Mouse (Mus musculus) intestine, embryonic 14.5 days (tissue): ENCODE data around the gene Crocc. TPM values are rescaled to one million over a fixed set of nuclear protein-coding genes. Genes with fewer than 3 reads are reported as not detected.

Source experiments
- ATAC-seq: fragments of 200-750 bp; cut with Nextera tagmentation; replicated peaks from 2 replicates; pipeline ENCODE4 v1.8.0; 2017; ENCODE audit warnings: low read depth, moderate number of reproducible peaks, moderate TSS enrichment, moderate library complexity; ENCODE audit not compliant: low FRiP score, low TSS enrichment
- DNase-seq: peaks from one replicate; pipeline ENCODE4 v3.0.0-alpha.2; 2018; ENCODE audit warnings: low spot score
- H3K27ac ChIP-seq: fragments of 300-500 bp; sonication (generic); 2 replicates; pipeline ENCODE4 v1.5.1; 2014; ENCODE audit warnings: low read depth, mild to moderate bottlenecking, control low read depth
- H3K27me3 ChIP-seq: fragments of 300-500 bp; sonication (generic); replicated peaks from 2 replicates; pipeline ENCODE4 v1.6.1; 2014; ENCODE audit warnings: low read length, control low read depth; ENCODE audit not compliant: control insufficient read depth, insufficient read depth
- H3K36me3 ChIP-seq: fragments of 300-500 bp; sonication (generic); 2 replicates; pipeline ENCODE4 v1.6.1; 2014; ENCODE audit warnings: low read length, control low read depth; ENCODE audit not compliant: control insufficient read depth, insufficient read depth
- H3K4me1 ChIP-seq: fragments of 300-500 bp; sonication (generic); replicated peaks from 2 replicates; pipeline ENCODE4 v1.6.1; 2014; ENCODE audit warnings: low read length, control low read depth, mixed read lengths; ENCODE audit not compliant: control insufficient read depth, insufficient read depth
- H3K4me2 ChIP-seq: fragments of 300-500 bp; sonication (generic); 2 replicates; pipeline ENCODE4 v1.6.1; 2014; ENCODE audit warnings: low read length
- H3K4me3 ChIP-seq: fragments of 300-500 bp; sonication (generic); 2 replicates; pipeline ENCODE4 v1.5.1; 2014; ENCODE audit warnings: low read depth, low read length, control low read depth, mixed read lengths
- H3K9ac ChIP-seq: fragments of 300-500 bp; sonication (generic); 2 replicates; pipeline ENCODE4 v1.6.1; 2014; ENCODE audit warnings: mild to moderate bottlenecking, low read length
- H3K9me3 ChIP-seq: fragments of 300-500 bp; sonication (generic); 2 replicates; pipeline ENCODE4 v1.6.1; 2016; ENCODE audit warnings: low read length, control low read depth; ENCODE audit not compliant: control insufficient read depth
- WGBS: fragments of 180-500 bp; shearing (Covaris S2); extraction: QIAGEN DNeasy Blood & Tissue Kit; methylation state at CpG from one replicate; pipeline ENCODE4 v1.1.7; 2014; 5-methylcytosine and 5-hydroxymethylcytosine counted together
- polyA plus RNA-seq: library from polyadenylated mRNA; unstranded; fragments of >200 nt; fragmentation: Nextera tagmentation; extraction: Ambion mirVana; gene quantifications from 2 replicates; pipeline ENCODE4 v1.2.1, GENCODE M21; 2014

The Crocc gene
- polyA plus RNA-seq, 1 experiment from 2014 or later = 6.6 TPM

DNA sequence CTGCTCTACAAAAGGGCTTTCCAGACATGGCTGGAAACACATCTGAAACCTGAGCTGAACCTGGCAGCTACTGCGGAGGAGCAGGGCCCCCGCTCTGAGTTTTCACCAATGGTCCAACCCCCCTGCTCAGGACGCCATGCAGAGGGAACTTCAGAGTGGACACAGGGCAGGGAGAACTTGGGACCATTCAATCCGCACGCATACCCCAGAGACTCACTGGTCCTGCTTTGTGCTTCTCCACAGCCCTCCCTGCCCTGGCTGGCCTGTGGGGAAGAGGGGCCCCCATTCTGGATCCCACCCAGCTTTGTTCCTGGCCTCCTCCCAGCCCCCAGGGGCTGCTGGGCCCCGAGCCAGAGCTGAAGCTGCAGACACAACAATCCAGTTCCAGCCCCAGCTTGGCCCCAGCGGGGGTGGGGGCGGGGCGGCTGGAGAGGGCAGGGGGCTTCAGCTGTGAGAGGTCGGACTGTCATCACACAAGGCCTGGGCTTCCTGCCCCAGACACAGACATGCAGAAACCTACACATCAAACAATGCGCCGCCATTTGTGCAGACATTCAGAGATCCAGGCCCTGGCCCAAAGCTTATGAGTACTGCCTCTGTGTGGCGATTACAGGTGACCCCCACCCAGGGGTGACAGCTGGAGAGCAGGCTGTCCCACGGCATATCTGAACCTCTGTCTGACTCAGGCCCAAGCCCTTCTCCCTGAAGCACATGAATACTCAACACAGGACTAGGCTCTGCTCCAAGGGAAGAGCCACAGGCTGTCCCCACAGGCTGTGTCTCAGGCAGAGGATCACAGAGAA is 39.3 kb downstream of the Crocc start:
- 18% methylated on average over 14 of the region's 14 CpGs for WGBS
- peak; percentile 92 for DNase-seq
- Histone ChIP-seq H3K9ac (peak overlapping the region; percentile 32; the same call in 1 of the 2 replicates), H3K9me3 (no peaks in the 10 kb centered on the region), H3K27me3 (no peaks in the 10 kb centered on the region), H3K36me3 (peaks cover 17% of the 10 kb centered on the region), H3K4me1 (peaks cover 26% of the 10 kb centered on the region), H3K4me3 (no peak overlapping the region), H3K27ac (peak overlapping the region; percentile 92), H3K4me2 (peak overlapping the region; percentile 36)
- peak; percentile 69 for ATAC-seq

DNA sequence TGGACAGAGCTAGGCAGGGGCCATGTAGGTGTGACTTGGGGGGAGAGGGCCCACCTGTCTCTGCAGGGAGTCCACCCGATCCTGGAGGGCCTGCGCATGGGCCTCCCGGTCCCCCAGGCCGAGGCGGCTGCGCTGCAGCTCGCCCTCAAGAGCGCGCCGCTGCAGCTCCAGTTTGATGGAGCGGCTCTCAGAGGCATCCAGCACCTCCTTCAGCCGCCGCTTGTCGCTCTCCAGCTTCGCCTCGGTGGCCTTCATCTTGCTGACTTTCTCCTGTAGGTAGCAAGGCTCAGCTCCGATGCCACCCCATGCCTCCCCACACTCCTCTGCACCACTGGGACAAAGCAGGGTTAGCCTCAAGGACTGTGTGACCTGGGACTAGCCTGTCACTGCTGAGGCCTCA is 40.1 kb downstream of the Crocc start:
- Histone ChIP-seq H3K9me3 (no peaks in the 10 kb centered on the region), H3K4me2 (peak overlapping the region; percentile 36), H3K4me1 (peaks cover 26% of the 10 kb centered on the region), H3K4me3 (no peak overlapping the region), H3K27ac (peak overlapping the region; percentile 92), H3K27me3 (no peaks in the 10 kb centered on the region), H3K9ac (0 out of 2 replicates have a peak overlapping the region, but pooled peaks have one; percentile 1), H3K36me3 (peaks cover 25% of the 10 kb centered on the region)
- no peak for DNase-seq
- WGBS = 72% methylated on average over 17 of the region's 17 CpGs
- no peak for ATAC-seq

DNA sequence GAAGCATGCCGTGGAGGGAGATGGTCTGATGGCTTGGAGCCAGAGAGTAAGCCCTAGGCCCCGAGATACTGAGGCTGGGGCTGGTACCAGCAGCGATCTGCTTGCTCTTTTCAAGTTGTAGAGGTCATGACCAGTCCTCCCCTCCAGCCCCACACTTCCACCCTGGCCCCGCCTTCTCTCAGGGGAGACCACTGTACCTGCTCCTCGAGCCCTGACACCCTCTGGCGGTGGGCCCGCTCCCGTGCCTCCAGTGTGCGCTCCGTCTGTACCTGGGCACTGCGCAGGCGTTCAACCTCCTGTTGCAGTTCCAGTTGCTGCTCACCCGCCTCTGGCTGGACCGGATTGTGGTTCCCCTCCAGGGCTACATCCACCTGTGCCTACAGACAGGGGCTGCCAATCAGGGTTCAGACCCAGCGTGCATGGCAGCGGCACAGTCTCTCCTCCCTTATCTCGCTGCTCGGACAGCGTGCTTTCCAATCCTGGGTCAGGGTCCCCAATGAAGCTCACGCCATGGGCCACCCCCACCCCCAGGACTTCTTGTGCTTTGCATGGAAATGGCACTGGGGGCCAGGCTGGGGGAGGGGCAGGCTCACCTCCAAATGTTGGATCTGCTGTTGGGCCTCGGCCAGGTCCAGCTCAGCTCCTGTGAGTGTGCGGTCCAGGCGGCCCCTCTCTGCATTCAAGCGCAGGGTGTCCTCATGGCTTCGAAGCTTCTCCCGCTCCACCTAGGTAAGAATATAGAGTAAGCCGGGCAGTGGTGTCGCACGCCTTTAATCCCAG is 42.5 kb downstream of the Crocc start:
- WGBS = 80% methylated on average over 29 of the region's 29 CpGs
- no peak overlapping the region for H3K9ac ChIP-seq
- no peak overlapping the region for H3K27ac ChIP-seq
- no peak for DNase-seq
- H3K4me3 ChIP-seq = no peak overlapping the region
- peaks cover 26% of the 10 kb centered on the region for H3K4me1 ChIP-seq
- H3K27me3 ChIP-seq = no peaks in the 10 kb centered on the region
- no peaks in the 10 kb centered on the region for H3K9me3 ChIP-seq
- peaks cover 45% of the 10 kb centered on the region for H3K36me3 ChIP-seq
- no peak for ATAC-seq
- H3K4me2 ChIP-seq = no peak overlapping the region

DNA sequence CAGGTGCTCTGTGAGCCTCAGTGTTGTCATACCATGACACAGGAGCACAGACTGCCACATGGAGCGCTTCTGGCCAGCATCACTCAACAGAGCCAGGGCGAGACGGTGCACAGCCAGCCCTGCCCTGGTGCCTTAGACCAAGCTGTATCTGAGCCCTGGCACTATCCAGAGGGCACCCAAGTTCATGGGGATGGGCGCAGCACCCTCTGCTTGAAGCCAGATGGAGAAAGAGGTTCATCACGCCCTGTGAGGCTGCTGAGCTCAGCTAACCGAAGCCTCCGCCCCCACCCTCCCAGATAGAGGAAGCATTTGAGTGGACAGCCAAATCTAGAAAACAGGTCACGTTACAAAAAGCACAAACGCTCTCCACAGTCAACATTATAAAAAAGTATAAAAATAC is 44.0 kb downstream of the Crocc start:
- Histone ChIP-seq H3K4me2 (no peak overlapping the region), H3K4me3 (no peak overlapping the region), H3K36me3 (peaks cover 46% of the 10 kb centered on the region), H3K27me3 (no peaks in the 10 kb centered on the region), H3K27ac (no peak overlapping the region), H3K9ac (no peak overlapping the region), H3K4me1 (peaks cover 24% of the 10 kb centered on the region), H3K9me3 (no peaks in the 10 kb centered on the region)
- no peak for DNase-seq
- no peak for ATAC-seq
- 75% methylated on average over 9 of the region's 9 CpGs for WGBS

DNA sequence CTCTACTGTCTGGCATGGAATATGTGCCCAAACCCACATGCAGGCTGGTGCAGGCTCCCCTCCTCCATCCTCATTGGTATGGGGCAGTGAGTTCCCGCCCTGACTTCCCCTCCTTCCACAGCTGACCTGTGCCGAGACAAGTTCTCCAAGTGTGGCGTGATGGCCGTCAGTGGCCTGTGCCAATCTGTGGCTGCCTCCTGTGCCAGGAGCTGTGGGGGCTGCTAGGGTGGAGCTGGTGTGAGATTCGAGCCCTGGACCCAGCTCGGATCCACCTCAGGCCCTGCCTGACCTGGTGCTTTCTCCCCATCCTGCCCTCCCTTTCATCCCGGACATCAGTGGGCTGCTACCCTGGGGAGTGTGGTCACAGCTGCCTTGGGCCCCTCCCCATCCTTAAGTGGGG is 45.0 kb downstream of the Crocc start:
- no peak for ATAC-seq

DNA sequence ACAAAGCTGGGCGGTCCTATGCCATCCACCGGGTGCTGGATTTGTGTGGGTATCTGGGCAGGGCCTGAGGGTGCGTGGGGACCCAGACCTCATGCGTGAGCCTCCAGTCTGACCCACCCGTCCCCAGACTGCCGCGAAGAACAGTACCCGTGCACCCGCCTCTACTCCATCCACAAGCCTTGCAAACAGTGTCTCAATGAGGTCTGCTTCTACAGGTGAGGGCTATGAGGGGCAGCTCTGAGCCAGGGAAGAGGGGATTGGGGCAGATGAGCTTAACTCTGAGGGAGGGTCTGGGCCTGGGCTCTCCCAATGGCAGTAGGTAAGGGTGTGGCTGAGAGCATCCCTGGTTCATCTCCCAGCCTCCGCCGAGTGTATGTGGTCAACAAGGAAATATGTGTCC is 45.5 kb downstream of the Crocc start:
- WGBS = 92% methylated on average over 11 of the region's 11 CpGs
- H3K9me3 ChIP-seq = no peaks in the 10 kb centered on the region
- ATAC-seq = no peak
- no peak overlapping the region for H3K9ac ChIP-seq
- no peak overlapping the region for H3K27ac ChIP-seq
- DNase-seq = no peak
- no peak overlapping the region for H3K4me2 ChIP-seq
- H3K4me3 ChIP-seq = no peak overlapping the region
- H3K4me1 ChIP-seq = peaks cover 15% of the 10 kb centered on the region
- peaks cover 46% of the 10 kb centered on the region for H3K36me3 ChIP-seq
- no peaks in the 10 kb centered on the region for H3K27me3 ChIP-seq

More for the DNA sequence above, 45.0 kb downstream of the Crocc start:
- Histone ChIP-seq H3K4me2 (no peak overlapping the region), H3K9me3 (no peaks in the 10 kb centered on the region), H3K4me3 (no peak overlapping the region), H3K4me1 (peaks cover 15% of the 10 kb centered on the region), H3K27ac (no peak overlapping the region), H3K9ac (no peak overlapping the region), H3K27me3 (no peaks in the 10 kb centered on the region), H3K36me3 (peaks cover 46% of the 10 kb centered on the region)
- 81% methylated on average over 7 of the region's 7 CpGs for WGBS
- no peak for DNase-seq

DNA sequence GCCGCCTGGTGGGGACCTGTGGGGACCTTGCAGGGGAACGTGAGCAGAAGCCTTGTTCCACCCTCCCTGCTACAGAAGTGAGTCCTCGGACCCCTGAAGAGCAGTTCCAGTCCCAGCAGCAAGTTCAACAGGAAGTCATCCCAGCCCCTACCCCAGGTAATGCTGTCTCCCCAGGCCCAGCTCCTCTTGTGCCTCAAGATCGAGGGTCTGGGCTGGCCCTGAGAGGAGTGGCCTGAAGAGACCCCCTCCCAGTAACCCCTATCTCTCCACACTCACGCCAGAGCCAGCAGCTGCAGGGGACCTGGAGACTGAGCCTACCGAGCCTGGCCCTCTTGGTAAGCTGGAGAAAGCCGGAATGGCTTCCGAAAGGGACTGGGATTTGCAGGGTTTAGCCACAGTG is 46.2 kb downstream of the Crocc start:
- Histone ChIP-seq H3K9ac (no peak overlapping the region), H3K4me3 (no peak overlapping the region), H3K27me3 (no peaks in the 10 kb centered on the region), H3K36me3 (peaks cover 46% of the 10 kb centered on the region), H3K9me3 (no peaks in the 10 kb centered on the region), H3K27ac (no peak overlapping the region), H3K4me2 (no peak overlapping the region), H3K4me1 (peaks cover 14% of the 10 kb centered on the region)
- DNase-seq (no peak), ATAC-seq (no peak)
- 74% methylated on average over 8 of the region's 8 CpGs for WGBS

DNA sequence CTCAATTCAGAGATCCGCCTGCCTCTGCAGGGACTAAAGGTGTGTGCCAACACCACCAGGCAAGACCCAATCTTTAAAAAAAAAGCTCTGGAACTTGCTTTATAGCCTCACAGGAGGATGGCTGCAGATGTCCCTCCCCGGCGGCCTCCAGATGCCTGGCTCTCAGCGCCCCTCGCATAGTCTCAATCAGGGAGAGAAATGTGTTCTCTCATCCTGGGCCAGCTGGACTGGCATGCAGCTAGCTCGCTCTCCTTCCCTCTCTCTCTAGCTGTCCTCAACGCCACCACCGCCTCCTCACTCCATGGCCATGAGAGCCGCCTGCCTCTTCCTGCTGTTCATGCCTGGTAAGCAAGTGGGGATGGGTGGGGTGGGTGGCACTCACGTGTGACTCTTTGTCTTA is 47.8 kb downstream of the Crocc start:
- H3K4me3 ChIP-seq = no peak overlapping the region
- H3K36me3 ChIP-seq = peaks cover 42% of the 10 kb centered on the region
- no peaks in the 10 kb centered on the region for H3K9me3 ChIP-seq
- H3K27ac ChIP-seq = no peak overlapping the region
- no peak for DNase-seq
- peak overlapping the region; percentile 76 for H3K4me2 ChIP-seq
- 82% methylated on average over 10 of the region's 10 CpGs for WGBS
- no peaks in the 10 kb centered on the region for H3K27me3 ChIP-seq
- peaks cover 14% of the 10 kb centered on the region for H3K4me1 ChIP-seq
- H3K9ac ChIP-seq = peak overlapping the region; percentile 3; the same call in 1 of the 2 replicates
- no peak for ATAC-seq
